Mouse (Mus musculus) E14TG2a.4 (cell line): Measurements from ENCODE around the gene Wdfy4.

ENCODE experiments used
- CTCF ChIP-seq: conservative IDR thresholded peaks from 2 replicates; pipeline ENCODE4 v1.5.1; 2014; ENCODE audit warnings: low read length
- NANOG ChIP-seq: IDR thresholded peaks from 2 replicates; pipeline ENCODE4 v1.6.1; 2014; ENCODE audit warnings: borderline replicate concordance, low read length, mixed read lengths
- POU5F1 ChIP-seq: IDR thresholded peaks from 2 replicates; pipeline ENCODE4 v1.6.1; 2014; ENCODE audit warnings: low read length, borderline replicate concordance

DNA sequence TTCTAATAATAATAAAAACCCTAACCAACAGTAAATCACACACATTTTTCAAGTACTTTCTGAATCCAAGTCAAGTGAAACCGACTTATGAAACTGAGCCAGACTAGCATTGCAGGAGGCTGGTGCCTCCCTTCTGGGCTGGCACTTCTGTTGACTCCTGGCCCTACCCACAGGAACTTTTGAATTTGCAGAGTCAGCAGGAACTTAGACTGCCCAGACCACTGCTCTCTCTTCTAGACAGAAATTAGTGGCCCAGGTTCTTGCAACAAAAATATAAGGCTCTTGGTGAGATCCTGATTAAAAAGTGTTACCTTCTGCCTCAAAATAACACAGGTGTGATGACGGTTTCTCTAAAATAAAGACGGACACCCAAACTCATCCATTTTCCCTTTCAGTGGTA lies 140.1 kb downstream of the Wdfy4 start:
- TF ChIP-seq CTCF (no peak), NANOG (no peak), POU5F1 (no peak)
